Mouse (Mus musculus) NIH3T3 (cell line): Measurements from ENCODE around the gene Txlnb.

Experiments
- DNase-seq: peaks from one replicate; pipeline ENCODE4 v3.0.0-alpha.2; 2012; ENCODE audit warnings: low read depth

Txlnb gene

GRCm38 (mm10) chr10:17827391-17827790 is 31.4 kb downstream of the Txlnb start:
- DNase-seq = no peak

- DNase-seq = no peak
Observed at GRCm38 (mm10) chr10:17829205-17829604, 33.2 kb downstream of the Txlnb start.

- no peak for DNase-seq
Observed at GRCm38 (mm10) chr10:17831041-17831440, 35.0 kb downstream of the Txlnb start.

- no peak for DNase-seq
Observed at GRCm38 (mm10) chr10:17835031-17835430, 39.0 kb downstream of the Txlnb start.

GRCm38 (mm10) chr10:17836275-17836674 is 40.2 kb downstream of the Txlnb start:
- no peak for DNase-seq

- peak; percentile 34 for DNase-seq
Observed at GRCm38 (mm10) chr10:17842030-17842429, 46.0 kb downstream of the Txlnb start.

GRCm38 (mm10) chr10:17844781-17845537 is 48.9 kb downstream of the Txlnb start:
- DNase-seq = no peak

- DNase-seq = no peak
Observed at GRCm38 (mm10) chr10:17857647-17858261, 61.7 kb downstream of the Txlnb start.

GRCm38 (mm10) chr10:17860701-17861480 is 64.9 kb downstream of the Txlnb start:
- peak; percentile 84 for DNase-seq

- DNase-seq = peak; percentile 88
Observed at GRCm38 (mm10) chr10:17869822-17870662, 74.0 kb downstream of the Txlnb start.

- DNase-seq = no peak
Observed at GRCm38 (mm10) chr10:17878002-17878919, 82.2 kb downstream of the Txlnb start.

GRCm38 (mm10) chr10:17880038-17880437 is 84.0 kb downstream of the Txlnb start:
- no peak for DNase-seq

- no peak for DNase-seq
Observed at GRCm38 (mm10) chr10:17880724-17881123, 84.7 kb downstream of the Txlnb start.
